Mouse (Mus musculus) brain, embryonic 14.5 days (tissue): ENCODE data around the gene Klhdc10. TPM values are rescaled to one million over a fixed set of nuclear protein-coding genes. Genes with fewer than 3 reads are reported as not detected.
A peak's percentile ranks its signal among the peaks of the same experiment; 100 is the strongest.

ENCODE experiments used
- DNase-seq: peaks from one replicate; pipeline ENCODE4 v3.0.0-alpha.2; 2011; ENCODE audit warnings: low read depth
- CTCF ChIP-seq: fragments of 200-500 bp; IDR thresholded peaks from 2 replicates; pipeline ENCODE4 v1.5.1; 2012; ENCODE audit warnings: inconsistent platforms, mild to moderate bottlenecking, moderate library complexity, borderline replicate concordance; ENCODE audit not compliant: insufficient read depth, insufficient read length; ENCODE audit errors: extremely low read depth
- POLR2A ChIP-seq: fragments of 200-500 bp; IDR thresholded peaks from 2 replicates; pipeline ENCODE4 v1.6.1; 2012; ENCODE audit warnings: mild to moderate bottlenecking, inconsistent platforms, borderline replicate concordance; ENCODE audit not compliant: poor library complexity, insufficient read depth, insufficient read length, severe bottlenecking; ENCODE audit errors: extremely low read depth
- polyA plus RNA-seq: library from polyadenylated mRNA; depleted of rRNA; stranded (reverse); fragments of >200 nt; gene quantifications from 2 replicates; pipeline ENCODE4 v1.2.3, GENCODE M21; 2012

The Klhdc10 gene
- polyA plus RNA-seq, 1 experiment, result 127 TPM

- no peak for DNase-seq
- no peak for TF ChIP-seq CTCF
- TF ChIP-seq POLR2A, result no peak
Observed at GRCm38 (mm10) chr6:30408276-30408675, 6.6 kb downstream of the Klhdc10 start.

DNA sequence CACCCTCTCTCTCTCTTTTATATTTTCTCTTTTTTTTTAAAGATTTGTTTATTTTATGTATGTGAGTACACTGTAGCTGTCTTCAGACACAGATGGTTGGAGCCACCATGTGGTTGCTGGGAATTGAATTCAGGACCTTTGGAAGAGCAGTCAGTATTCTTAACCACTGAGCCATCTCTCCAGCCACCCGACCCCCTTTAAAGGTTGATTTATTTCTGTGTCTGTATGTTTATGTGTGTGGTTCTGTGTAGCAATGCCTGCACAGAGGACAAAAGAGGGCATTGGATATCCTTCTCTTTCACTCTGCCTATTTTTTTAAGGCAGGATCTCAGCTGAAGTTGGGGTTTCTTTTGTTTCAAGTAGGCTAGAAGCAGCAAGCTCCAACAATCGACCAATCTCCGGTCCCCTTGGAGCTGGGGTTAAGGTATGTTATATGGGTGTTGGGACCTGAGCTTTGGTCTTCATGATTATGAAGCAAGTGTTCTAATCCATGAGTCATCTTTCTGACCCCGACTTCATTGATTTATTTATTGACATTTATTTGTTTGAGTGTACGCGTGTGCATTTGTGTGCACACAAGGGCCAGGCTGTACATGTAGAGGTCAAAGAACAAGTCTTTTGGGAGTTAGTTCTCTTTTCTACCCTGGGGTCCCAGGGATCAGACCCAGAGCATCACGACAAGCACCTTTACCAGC lies 7.9 kb downstream of the Klhdc10 start:
- TF ChIP-seq CTCF (no peak), POLR2A (no peak)
- no peak for DNase-seq

DNA sequence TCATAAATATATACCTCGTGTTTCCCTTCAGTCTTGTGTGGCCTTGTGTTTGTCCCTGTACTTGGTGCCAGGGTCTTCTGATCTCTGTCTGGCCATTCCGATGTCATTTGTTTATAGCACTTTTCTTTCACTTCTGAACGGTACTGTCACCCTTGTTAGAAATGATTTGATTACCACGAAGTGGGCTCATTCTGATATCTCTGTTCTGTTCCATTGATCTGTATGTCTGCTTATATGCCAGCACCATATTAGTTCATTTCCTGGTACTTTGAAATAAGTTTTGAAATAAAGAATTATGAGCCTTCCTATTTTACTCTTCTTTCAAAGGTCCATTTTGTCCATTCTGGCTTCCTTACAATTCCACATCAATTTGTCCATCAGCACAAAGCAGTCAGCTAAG lies 9.6 kb downstream of the Klhdc10 start:
- TF ChIP-seq POLR2A (no peak), CTCF (no peak)

DNA sequence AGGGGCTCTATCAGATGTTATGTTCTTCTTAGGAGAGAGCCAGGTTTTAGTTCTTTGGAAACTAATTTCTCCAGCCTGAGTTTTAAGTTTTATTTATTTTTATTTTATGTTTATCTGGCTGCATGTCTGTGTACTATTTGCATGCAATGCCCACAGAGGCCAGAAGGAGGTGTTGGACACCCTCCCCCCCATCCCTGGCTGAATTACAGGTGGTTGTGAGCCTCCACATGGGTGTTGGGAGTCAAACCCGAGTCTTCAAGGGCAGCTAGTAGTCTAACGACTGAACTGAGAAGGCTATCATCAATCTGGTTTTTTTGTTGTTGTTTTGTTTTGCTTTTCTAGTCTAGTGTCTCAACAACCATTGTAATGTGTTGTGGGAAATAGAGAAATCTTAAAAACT lies 14.5 kb downstream of the Klhdc10 start:
- DNase-seq, result no peak
- TF ChIP-seq POLR2A (no peak), CTCF (no peak)

More for the DNA sequence above, 9.6 kb downstream of the Klhdc10 start:
- DNase-seq, result no peak

DNA sequence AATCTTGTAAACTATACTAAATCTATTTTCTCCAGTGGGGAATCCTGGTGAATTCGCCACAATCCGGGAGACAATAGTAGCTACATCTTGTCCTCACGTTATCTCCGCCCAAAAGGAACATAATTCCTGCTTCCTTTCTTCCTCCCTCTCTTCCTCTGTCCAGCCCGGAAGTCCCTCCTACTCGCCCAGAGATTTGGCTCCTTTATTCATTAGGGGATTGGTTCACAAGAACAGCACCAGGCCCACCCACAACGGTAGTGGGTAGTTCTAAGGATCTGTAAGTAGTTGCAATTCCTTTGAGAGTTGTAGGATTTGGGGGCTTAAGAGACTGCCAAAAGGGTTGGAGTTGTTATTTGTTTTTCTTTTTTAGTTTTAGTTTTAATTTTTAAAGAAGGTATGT lies 15.1 kb downstream of the Klhdc10 start:
- DNase-seq, result no peak
- TF ChIP-seq POLR2A (no peak), CTCF (no peak)

DNA sequence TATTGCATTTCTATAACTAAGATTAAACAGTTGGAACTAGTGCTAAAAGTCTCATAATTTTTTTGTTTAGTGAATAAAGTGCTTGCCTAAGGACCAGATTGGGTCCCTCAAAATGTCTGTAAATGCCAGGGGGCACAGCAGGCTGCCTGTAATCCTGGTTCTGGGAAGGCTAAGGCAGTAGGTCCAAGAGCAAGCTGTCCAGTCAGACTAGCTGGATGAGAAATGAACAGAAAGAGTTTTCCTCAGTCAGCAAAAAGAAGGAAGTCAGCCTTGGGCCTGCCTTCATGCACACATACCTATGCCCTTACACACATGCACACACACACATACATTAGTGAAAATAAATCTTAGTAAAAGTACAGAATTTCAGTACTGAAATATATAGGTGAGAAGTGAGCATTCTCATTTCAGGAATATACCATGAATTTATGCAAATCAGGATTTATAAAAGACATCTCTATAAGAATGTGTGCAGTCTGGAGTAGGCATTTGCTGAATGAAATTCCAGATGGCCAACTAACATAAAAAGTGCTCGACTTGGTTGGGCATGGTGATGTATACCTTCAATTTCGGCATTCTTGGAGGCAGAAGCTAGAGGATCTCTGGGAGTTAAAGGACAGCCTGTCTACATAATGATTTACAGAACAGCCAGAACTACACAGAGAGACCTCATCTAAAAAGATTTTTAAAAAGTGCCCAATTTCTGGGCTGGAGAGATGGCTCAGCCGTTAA lies 31.0 kb downstream of the Klhdc10 start:
- DNase-seq, result no peak
- TF ChIP-seq CTCF (no peak), POLR2A (no peak)

DNA sequence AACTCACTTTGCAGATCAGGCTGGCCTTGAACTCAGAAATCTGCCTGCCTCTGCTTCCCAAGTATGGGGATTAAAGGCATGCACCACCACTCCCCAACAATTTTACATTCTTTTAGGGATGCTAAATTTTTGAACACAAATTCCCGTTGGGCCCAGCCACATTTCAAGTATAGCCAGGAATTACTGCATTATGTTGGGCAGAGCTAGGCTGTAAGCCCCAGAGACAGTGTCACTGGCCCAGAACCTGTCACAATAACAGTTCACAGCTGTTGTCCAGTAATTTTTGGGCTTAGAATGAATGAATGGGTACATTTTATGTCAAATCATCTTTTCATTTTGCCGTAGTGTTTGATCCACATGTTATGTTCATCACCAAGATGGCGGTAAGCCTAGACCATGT lies 34.8 kb downstream of the Klhdc10 start:
- TF ChIP-seq POLR2A, result no peak
- no peak for TF ChIP-seq CTCF
- DNase-seq, result no peak

- TF ChIP-seq POLR2A (no peak), CTCF (no peak)
- DNase-seq, result no peak
Observed at GRCm38 (mm10) chr6:30437054-30437453, 35.4 kb downstream of the Klhdc10 start.

DNA sequence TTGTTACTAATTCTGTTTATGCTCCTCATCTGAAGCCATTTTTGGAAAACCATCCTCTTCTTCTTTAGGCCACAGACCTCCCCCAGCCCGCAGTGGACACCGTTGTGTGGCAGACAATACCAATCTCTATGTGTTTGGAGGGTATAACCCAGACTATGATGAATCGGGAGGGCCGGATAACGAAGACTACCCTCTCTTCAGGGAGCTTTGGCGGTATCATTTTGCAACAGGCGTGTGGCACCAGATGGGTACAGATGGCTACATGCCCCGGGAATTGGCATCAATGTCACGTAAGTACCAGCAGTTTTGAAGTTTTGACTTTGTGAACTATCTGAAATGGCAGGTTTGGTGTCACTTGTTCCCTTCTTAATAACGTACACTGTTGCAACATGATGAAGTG lies 37.9 kb downstream of the Klhdc10 start:
- peak; percentile 25 for DNase-seq

DNA sequence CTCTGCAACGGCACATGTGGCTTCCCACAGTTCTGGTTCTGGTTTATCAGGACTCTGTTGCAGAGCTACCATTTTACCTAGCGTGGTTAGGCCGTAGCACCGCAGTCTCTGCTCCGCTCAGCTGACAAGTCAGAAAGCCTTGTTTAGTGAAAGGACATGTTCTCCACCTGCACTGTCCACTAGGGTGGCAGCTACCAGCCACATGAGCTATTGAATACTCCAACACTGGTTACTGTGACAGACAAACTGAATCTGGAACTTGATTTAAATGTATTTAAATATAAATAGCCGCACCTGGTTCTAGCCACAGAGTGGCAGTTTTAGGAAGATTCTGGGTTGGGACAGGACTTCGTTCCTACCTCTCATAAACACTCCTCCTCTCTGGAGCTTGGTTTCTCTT lies 55.3 kb downstream of the Klhdc10 start:
- no peak for DNase-seq

More for the DNA sequence above, 37.9 kb downstream of the Klhdc10 start:
- TF ChIP-seq POLR2A, result no peak
- no peak for TF ChIP-seq CTCF

GRCm38 (mm10) chr6:30458626-30459025 lies 57.0 kb downstream of the Klhdc10 start:
- DNase-seq, result no peak
- no peak for TF ChIP-seq POLR2A
- no peak for TF ChIP-seq CTCF

More for the DNA sequence above, 55.3 kb downstream of the Klhdc10 start:
- TF ChIP-seq POLR2A (no peak), CTCF (no peak)
